Mouse (Mus musculus) CD8-positive naive resting alpha-beta T cell, adult 57 days (primary cell): Measurements from ENCODE around the gene Plxnb1. TPM values are rescaled to one million over a fixed set of nuclear protein-coding genes. Genes with fewer than 3 reads are reported as not detected.

ENCODE experiments used
- total RNA-seq: library from RNA; stranded (reverse); gene quantifications from one replicate; pipeline ENCODE4 v1.2.4, GENCODE M21; 2023

Gene Plxnb1
- 1.9 TPM for total RNA-seq

DNA sequence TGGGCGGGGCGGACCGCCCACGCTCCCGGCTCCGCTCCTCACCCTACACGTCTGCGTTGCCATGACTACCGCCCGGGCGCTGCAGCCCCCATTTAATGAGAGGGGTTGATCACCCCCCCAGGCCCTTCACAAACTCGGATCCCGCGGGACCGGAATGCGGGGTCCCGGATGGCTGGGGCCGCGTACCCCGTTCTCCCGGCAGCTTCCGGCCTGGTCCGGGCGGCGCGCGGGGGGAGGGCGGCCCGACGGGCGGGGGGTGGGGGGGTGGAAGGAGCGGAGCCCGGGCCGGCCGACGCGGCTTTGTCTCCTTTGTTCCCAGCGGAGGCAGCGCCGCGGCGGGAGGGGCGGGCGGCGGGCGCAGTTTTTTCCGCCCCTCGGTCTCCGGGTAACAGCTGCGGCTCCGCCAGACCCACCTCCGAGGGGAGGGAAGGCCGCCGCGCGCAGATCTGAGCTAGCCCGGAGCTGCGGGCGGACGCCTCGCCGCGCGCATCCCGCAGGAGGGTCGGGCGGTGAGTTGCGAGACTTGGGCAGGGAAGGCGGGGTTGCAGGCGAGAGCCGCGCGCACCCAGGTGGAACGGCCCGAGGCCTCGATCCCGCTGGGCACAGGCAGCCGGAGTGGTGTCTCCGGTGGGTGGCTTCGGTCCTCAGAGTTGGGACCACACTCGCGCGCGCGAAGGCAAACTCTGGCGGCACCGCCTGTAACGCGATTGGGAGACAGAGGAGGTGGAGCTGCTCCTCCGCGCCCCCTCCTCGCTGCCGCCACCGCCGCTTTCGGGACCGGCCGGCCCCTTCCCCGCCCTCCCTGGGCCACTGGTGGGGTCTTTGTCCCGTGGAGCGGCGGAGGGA is at the start of gene Plxnb1:
Gene Plxnb1, plus strand, starts transcription at position 253 of the 846 bp plus-strand sequence.

GRCm38 (mm10) chr9:109059136-109059903 is 35.9 kb upstream of the Plxnb1 start, which contains the start of gene Trex1:
Gene Trex1 (minus strand): TSS chr9:109059734.

GRCm38 (mm10) chr9:109073661-109074573 is 21.3 kb upstream of the Plxnb1 start, which contains the start of gene Atrip:
Gene Atrip (minus strand): TSS chr9:109074124.

DNA sequence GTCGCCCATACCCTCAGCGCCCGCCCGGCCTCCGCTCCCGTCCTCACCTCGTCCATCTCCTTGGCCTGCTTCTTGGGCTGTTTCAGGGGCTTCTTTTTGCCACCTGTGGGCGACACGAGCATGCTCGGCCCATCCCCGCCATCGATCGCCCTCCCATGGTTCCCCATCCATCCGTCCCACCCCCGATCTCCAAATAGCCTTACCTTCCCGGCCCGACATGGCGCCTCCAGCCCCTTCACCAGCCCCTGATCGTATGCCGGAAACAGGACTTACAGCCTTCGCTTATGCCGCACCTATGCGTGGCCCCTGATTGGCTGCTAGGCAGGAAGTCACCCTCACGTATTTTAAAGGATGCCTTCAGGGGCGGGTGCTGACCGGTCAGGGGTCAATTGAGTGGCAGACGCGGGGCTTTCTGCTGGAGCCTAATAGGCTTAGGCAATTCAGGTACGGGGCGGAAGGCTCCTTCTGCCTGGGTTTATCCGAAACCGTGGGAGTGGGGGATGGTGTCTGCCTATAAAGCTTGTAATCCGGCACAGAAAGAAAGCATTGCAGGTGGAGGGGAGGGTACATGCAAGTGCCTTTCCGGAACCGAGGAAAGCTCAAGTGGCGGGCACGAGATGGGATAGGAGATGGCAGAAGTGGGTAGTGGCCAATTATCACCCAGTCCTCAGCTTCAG is 12.9 kb upstream of the Plxnb1 start, which contains the start of the genes Ccdc51 and Tma7:
Gene Ccdc51, plus strand, starts transcription at position 370 of the 677 bp plus-strand sequence.
Gene Tma7, minus strand, starts transcription at position 464 of the 677 bp plus-strand sequence.

DNA sequence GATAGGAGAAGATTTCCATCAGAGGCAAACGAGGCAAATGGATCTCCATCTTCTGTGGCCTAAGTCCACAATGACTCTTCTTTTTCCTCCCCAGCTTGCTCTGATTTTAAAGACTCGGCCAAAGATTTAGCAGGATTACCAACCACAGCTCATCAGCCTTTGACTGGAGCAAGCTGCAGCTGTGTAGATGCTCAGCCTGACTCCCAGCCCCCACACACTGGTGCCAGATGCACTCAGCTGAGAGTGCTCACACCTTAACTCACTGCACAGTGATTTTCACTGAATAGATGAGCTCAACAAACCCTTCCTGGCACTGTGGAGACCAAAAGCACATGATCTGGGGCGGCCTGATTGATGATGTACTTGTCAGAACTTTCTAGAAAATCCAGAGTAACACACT is 66.8 kb downstream of the Plxnb1 start, which contains the start of gene Fbxw21:
Gene Fbxw21, minus strand, starts transcription at position 101 of the 400 bp plus-strand sequence.

Other genes with a start within 250 kb of the Plxnb1 start
- 27.2 TPM for gene Slc26a6, start 242.1 kb upstream of the Plxnb1 start, total RNA-seq
- gene Tmem89, start 180.8 kb upstream of the Plxnb1 start, total RNA-seq: not detected
- gene Uqcrc1, start 158.8 kb upstream of the Plxnb1 start, total RNA-seq: 170 TPM
- gene Col7a1, start 141.8 kb upstream of the Plxnb1 start, total RNA-seq: 3.3 TPM
- gene Ucn2, start 109.4 kb upstream of the Plxnb1 start, total RNA-seq: not detected
- 9.5 TPM for gene Pfkfb4, start 103.6 kb upstream of the Plxnb1 start, total RNA-seq
- 2,690 TPM for gene Shisa5, start 56.8 kb upstream of the Plxnb1 start, total RNA-seq
- 27.6 TPM for gene Trex1, start 35.7 kb upstream of the Plxnb1 start, total RNA-seq
- 24.3 TPM for gene Atrip, start 21.3 kb upstream of the Plxnb1 start, total RNA-seq
- 7.6 TPM for gene Ccdc51, start 12.9 kb upstream of the Plxnb1 start, total RNA-seq
- gene Tma7, start 12.8 kb upstream of the Plxnb1 start, total RNA-seq: 310 TPM
- gene Fbxw21, start 66.7 kb downstream of the Plxnb1 start, total RNA-seq: not detected
- not detected for gene Fbxw13, start 100.6 kb downstream of the Plxnb1 start, total RNA-seq
- not detected for gene Fbxw20, start 139.4 kb downstream of the Plxnb1 start, total RNA-seq
- gene Fbxw14, start 192.3 kb downstream of the Plxnb1 start, total RNA-seq: not detected
- not detected for gene Fbxw28, start 244.3 kb downstream of the Plxnb1 start, total RNA-seq